Mouse (Mus musculus) ES-E14 (cell line): ENCODE results near the gene Tnfaip6.

Source experiments
- HCFC1 ChIP-seq: IDR thresholded peaks from 2 replicates; pipeline ENCODE4 v1.6.1; 2012; ENCODE audit warnings: low read length, inconsistent platforms, borderline replicate concordance; ENCODE audit not compliant: insufficient read depth
- ZC3H11A ChIP-seq: IDR thresholded peaks from 2 replicates; pipeline ENCODE4 v1.6.1; 2012; ENCODE audit warnings: low read depth, mild to moderate bottlenecking, inconsistent platforms, low read length, borderline replicate concordance

- no peak for TF ChIP-seq ZC3H11A
- no peak for TF ChIP-seq HCFC1
Observed at GRCm38 (mm10) chr2:52039083-52039801, 1.4 kb downstream of the Tnfaip6 start.
